Mouse (Mus musculus): Measurements from ENCODE around the gene Nos3. TPM values are rescaled to one million over a fixed set of nuclear protein-coding genes. Genes with fewer than 3 reads are reported as not detected.

Gene Nos3
- polyA plus RNA-seq, 1 experiment from 2014 or later, result 7.4 TPM

Other genes with a start within 250 kb of the Nos3 start
- 22.4 and 23.1 TPM in 2 replicates for gene Nupl2, start 199.8 kb upstream of the Nos3 start, polyA plus RNA-seq (2014; fragmentation: Nextera tagmentation; extraction: Ambion mirVana)
- gene Kcnh2, start 13.2 kb upstream of the Nos3 start, polyA plus RNA-seq (2014; fragmentation: Nextera tagmentation; extraction: Ambion mirVana), result 9.1 and 10.9 TPM in 2 replicates
- 0.21 and 0.44 TPM in 2 replicates for gene Atg9b, start 27.3 kb downstream of the Nos3 start, polyA plus RNA-seq (2014; fragmentation: Nextera tagmentation; extraction: Ambion mirVana)
- 45.5 and 57.8 TPM in 2 replicates for gene Abcb8, start 28.9 kb downstream of the Nos3 start, polyA plus RNA-seq (2014; fragmentation: Nextera tagmentation; extraction: Ambion mirVana)
- gene Asic3, start 48.6 kb downstream of the Nos3 start, polyA plus RNA-seq (2014; fragmentation: Nextera tagmentation; extraction: Ambion mirVana), result not detected in 2 replicates
- gene Cdk5, start 58.7 kb downstream of the Nos3 start, polyA plus RNA-seq (2014; fragmentation: Nextera tagmentation; extraction: Ambion mirVana), result 47.5 and 53.9 TPM in 2 replicates
- 28.4 and 28.7 TPM in 2 replicates for gene Slc4a2, start 59.0 kb downstream of the Nos3 start, polyA plus RNA-seq (2014; fragmentation: Nextera tagmentation; extraction: Ambion mirVana)
- gene Fastk, start 80.5 kb downstream of the Nos3 start, polyA plus RNA-seq (2014; fragmentation: Nextera tagmentation; extraction: Ambion mirVana), result 104 and 116 TPM in 2 replicates
- gene Tmub1, start 83.0 kb downstream of the Nos3 start, polyA plus RNA-seq (2014; fragmentation: Nextera tagmentation; extraction: Ambion mirVana), result 30.2 and 31.8 TPM in 2 replicates
- gene Agap3, start 87.4 kb downstream of the Nos3 start, polyA plus RNA-seq (2014; fragmentation: Nextera tagmentation; extraction: Ambion mirVana), result 52.7 and 67.0 TPM in 2 replicates
- gene Gbx1, start 162.4 kb downstream of the Nos3 start, polyA plus RNA-seq (2014; fragmentation: Nextera tagmentation; extraction: Ambion mirVana), result 0.64 and 0.79 TPM in 2 replicates
- gene Asb10, start 176.2 kb downstream of the Nos3 start, polyA plus RNA-seq (2014; fragmentation: Nextera tagmentation; extraction: Ambion mirVana), result 0.11 TPM in 1 of 2 replicates, not detected in the other
- gene 4931409K22Rik, start 192.0 kb downstream of the Nos3 start, polyA plus RNA-seq (2014; fragmentation: Nextera tagmentation; extraction: Ambion mirVana), result 0.20 TPM in 1 of 2 replicates, not detected in the other
- 153 and 165 TPM in 2 replicates for gene Abcf2, start 212.7 kb downstream of the Nos3 start, polyA plus RNA-seq (2014; fragmentation: Nextera tagmentation; extraction: Ambion mirVana)
- gene Chpf2, start 221.9 kb downstream of the Nos3 start, polyA plus RNA-seq (2014; fragmentation: Nextera tagmentation; extraction: Ambion mirVana), result 11.4 and 11.5 TPM in 2 replicates

Data from forebrain, embryonic 11.5 days (tissue).